Mouse (Mus musculus) bone marrow macrophage, adult 2 months (primary cell): Measurements from ENCODE around the gene Polr3b.

ENCODE experiments used
- CTCF ChIP-seq: IDR thresholded peaks from 2 replicates; pipeline ENCODE4 v1.5.1; 2012; ENCODE audit warnings: low read depth, mild to moderate bottlenecking, low read length, moderate library complexity
- POLR2A ChIP-seq: IDR thresholded peaks from 2 replicates; pipeline ENCODE4 v1.6.1; 2012; ENCODE audit warnings: mild to moderate bottlenecking, low read depth, low read length, borderline replicate concordance

DNA sequence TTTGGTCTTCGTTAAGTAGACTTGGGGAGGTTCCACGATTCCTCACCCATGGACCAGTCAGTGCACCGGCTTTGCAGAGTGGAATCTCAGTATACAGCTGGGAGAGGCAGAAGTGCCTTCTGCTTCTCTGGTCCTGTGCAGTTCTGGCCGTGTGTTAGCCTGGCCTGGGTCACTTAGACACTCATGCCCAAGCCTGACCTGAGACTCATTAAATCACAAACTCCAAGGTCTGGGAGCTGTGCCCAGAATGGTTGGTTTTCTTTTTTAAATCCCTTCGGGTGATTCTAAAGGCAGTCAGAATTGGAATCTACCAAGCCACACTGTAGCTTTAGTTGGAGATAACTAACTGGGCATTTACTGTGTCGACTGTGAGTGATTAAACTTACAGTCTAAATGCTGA, 22.0 kb upstream of the Polr3b start:
- TF ChIP-seq POLR2A (no peak), CTCF (no peak)
